Mouse (Mus musculus) midbrain, embryonic 11.5 days (tissue): ENCODE measurements at regions not wholly inside any gene's neighbourhood (a gene's known extent, or its start where the extent isn't known, plus 50 kb on each side); places are given as distances from the start of the nearest gene placed in this dataset.

Source experiments
- ATAC-seq: fragments of 200-750 bp; cut with Nextera tagmentation; 2 replicates; pipeline ENCODE4 v1.8.0; 2017; ENCODE audit warnings: moderate TSS enrichment, moderate library complexity; ENCODE audit not compliant: low FRiP score
- DNase-seq: peaks from one replicate; pipeline ENCODE4 v3.0.0; 2015; ENCODE audit warnings: low spot score; ENCODE audit errors: missing footprints
- H3K27ac ChIP-seq: fragments of 300-500 bp; sonication (generic); 2 replicates; pipeline ENCODE4 v1.5.1; 2014; ENCODE audit warnings: low read depth, low read length
- H3K27me3 ChIP-seq: fragments of 300-500 bp; sonication (generic); 2 replicates; pipeline ENCODE4 v1.6.1; 2014; ENCODE audit warnings: mild to moderate bottlenecking, low read length, moderate library complexity, mixed read lengths; ENCODE audit not compliant: control insufficient read depth, insufficient read depth
- H3K36me3 ChIP-seq: fragments of 300-500 bp; sonication (generic); 2 replicates; pipeline ENCODE4 v1.6.1; 2014; ENCODE audit warnings: mild to moderate bottlenecking, low read length, moderate library complexity, mixed read lengths; ENCODE audit not compliant: control insufficient read depth, insufficient read depth
- H3K4me1 ChIP-seq: fragments of 300-500 bp; sonication (generic); 2 replicates; pipeline ENCODE4 v1.6.1; 2014; ENCODE audit warnings: low read length; ENCODE audit not compliant: control insufficient read depth, insufficient read depth
- H3K4me2 ChIP-seq: fragments of 300-500 bp; sonication (generic); 2 replicates; pipeline ENCODE4 v1.6.1; 2014; ENCODE audit warnings: mild to moderate bottlenecking, moderate library complexity
- H3K4me3 ChIP-seq: fragments of 300-500 bp; sonication (generic); 2 replicates; pipeline ENCODE4 v1.5.1; 2014; ENCODE audit warnings: low read depth, low read length
- H3K9ac ChIP-seq: fragments of 300-500 bp; sonication (generic); 2 replicates; pipeline ENCODE4 v1.6.1; 2014; ENCODE audit warnings: low read length
- H3K9me3 ChIP-seq: fragments of 300-500 bp; sonication (generic); 2 replicates; pipeline ENCODE4 v1.6.1; 2016; ENCODE audit warnings: low read length; ENCODE audit not compliant: control insufficient read depth
- WGBS: fragments of 180-500 bp; shearing (Covaris S2); extraction: QIAGEN DNeasy Blood & Tissue Kit; methylation state at CpG from one replicate; pipeline ENCODE4 v1.1.7; 2014; 5-methylcytosine and 5-hydroxymethylcytosine counted together

GRCm38 (mm10) chr9:52835481-52836150 is 156.0 kb upstream of the AI593442 start:
- Histone ChIP-seq H3K27me3 (no peaks in the 10 kb centered on the region), H3K9me3 (no peaks in the 10 kb centered on the region), H3K36me3 (no peaks in the 10 kb centered on the region), H3K4me2 (no peak overlapping the region), H3K9ac (no peak overlapping the region), H3K27ac (no peak overlapping the region), H3K4me3 (no peak overlapping the region), H3K4me1 (no peaks in the 10 kb centered on the region)
- WGBS = 92% methylated on average over 8 of the region's 8 CpGs
- ATAC-seq (no peak), DNase-seq (no peak)

- ATAC-seq (no peak), DNase-seq (no peak)
Observed at GRCm38 (mm10) chr9:52826781-52827180, 147.2 kb upstream of the AI593442 start.

GRCm38 (mm10) chr9:52816309-52816708 is 136.7 kb upstream of the AI593442 start:
- no peaks in the 10 kb centered on the region for H3K36me3 ChIP-seq
- no peaks in the 10 kb centered on the region for H3K9me3 ChIP-seq
- ATAC-seq (no peak), DNase-seq (no peak)
- no peaks in the 10 kb centered on the region for H3K27me3 ChIP-seq
- no peak overlapping the region for H3K9ac ChIP-seq
- H3K27ac ChIP-seq = no peak overlapping the region
- 88% methylated on average over 4 of the region's 4 CpGs for WGBS
- no peaks in the 10 kb centered on the region for H3K4me1 ChIP-seq
- H3K4me2 ChIP-seq = no peak overlapping the region
- H3K4me3 ChIP-seq = no peak overlapping the region

More at GRCm38 (mm10) chr9:52826781-52827180, 147.2 kb upstream of the AI593442 start:
- Histone ChIP-seq H3K4me3 (no peak overlapping the region), H3K27ac (no peak overlapping the region), H3K9me3 (no peaks in the 10 kb centered on the region), H3K36me3 (no peaks in the 10 kb centered on the region), H3K27me3 (no peaks in the 10 kb centered on the region), H3K9ac (no peak overlapping the region), H3K4me2 (no peak overlapping the region), H3K4me1 (no peaks in the 10 kb centered on the region)
- WGBS = 77% methylated on average over 1 of the region's 1 CpGs

- Histone ChIP-seq H3K9me3 (no peaks in the 10 kb centered on the region), H3K4me2 (no peak overlapping the region), H3K4me3 (no peak overlapping the region), H3K9ac (no peak overlapping the region), H3K36me3 (no peaks in the 10 kb centered on the region), H3K4me1 (no peaks in the 10 kb centered on the region), H3K27me3 (no peaks in the 10 kb centered on the region), H3K27ac (no peak overlapping the region)
- 94% methylated on average over 13 of the region's 13 CpGs for WGBS
- DNase-seq (no peak), ATAC-seq (no peak)
Observed at GRCm38 (mm10) chr9:52802969-52803368, 123.4 kb upstream of the AI593442 start.

- ATAC-seq = no peak
Observed at GRCm38 (mm10) chr9:52801801-52802200, 122.2 kb upstream of the AI593442 start.

GRCm38 (mm10) chr9:52800476-52800875 is 120.9 kb upstream of the AI593442 start:
- DNase-seq (no peak), ATAC-seq (no peak)
- H3K9ac ChIP-seq = no peak overlapping the region
- H3K4me3 ChIP-seq = no peak overlapping the region
- H3K4me1 ChIP-seq = no peaks in the 10 kb centered on the region
- no peaks in the 10 kb centered on the region for H3K9me3 ChIP-seq
- 75% methylated on average over 3 of the region's 3 CpGs for WGBS
- H3K27ac ChIP-seq = no peak overlapping the region
- no peak overlapping the region for H3K4me2 ChIP-seq
- no peaks in the 10 kb centered on the region for H3K36me3 ChIP-seq
- H3K27me3 ChIP-seq = no peaks in the 10 kb centered on the region

More at GRCm38 (mm10) chr9:52801801-52802200, 122.2 kb upstream of the AI593442 start:
- DNase-seq = no peak
- 82% methylated on average over 5 of the region's 5 CpGs for WGBS
- Histone ChIP-seq H3K27me3 (no peaks in the 10 kb centered on the region), H3K9me3 (no peaks in the 10 kb centered on the region), H3K4me1 (no peaks in the 10 kb centered on the region), H3K4me3 (no peak overlapping the region), H3K4me2 (no peak overlapping the region), H3K36me3 (no peaks in the 10 kb centered on the region), H3K9ac (no peak overlapping the region), H3K27ac (no peak overlapping the region)

- WGBS = 81% methylated on average over 1 of the region's 1 CpGs
- ATAC-seq (no peak), DNase-seq (no peak)
- no peaks in the 10 kb centered on the region for H3K9me3 ChIP-seq
- H3K27ac ChIP-seq = no peak overlapping the region
- H3K9ac ChIP-seq = no peak overlapping the region
- H3K27me3 ChIP-seq = no peaks in the 10 kb centered on the region
- H3K4me2 ChIP-seq = no peak overlapping the region
- H3K4me3 ChIP-seq = no peak overlapping the region
- H3K36me3 ChIP-seq = no peaks in the 10 kb centered on the region
- no peaks in the 10 kb centered on the region for H3K4me1 ChIP-seq
Observed at GRCm38 (mm10) chr9:52792596-52792995, 113.0 kb upstream of the AI593442 start.

GRCm38 (mm10) chr9:52782520-52782919 is 102.9 kb upstream of the AI593442 start:
- Histone ChIP-seq H3K4me3 (no peak overlapping the region), H3K9me3 (no peaks in the 10 kb centered on the region), H3K27me3 (no peaks in the 10 kb centered on the region), H3K9ac (no peak overlapping the region), H3K27ac (no peak overlapping the region), H3K4me2 (no peak overlapping the region), H3K36me3 (no peaks in the 10 kb centered on the region), H3K4me1 (no peaks in the 10 kb centered on the region)
- DNase-seq (no peak), ATAC-seq (no peak)
- WGBS = 94% methylated on average over 3 of the region's 3 CpGs

GRCm38 (mm10) chr9:52776542-52776941 is 97.0 kb upstream of the AI593442 start:
- no peak for ATAC-seq

More at GRCm38 (mm10) chr9:52776542-52776941, 97.0 kb upstream of the AI593442 start:
- H3K9me3 ChIP-seq = no peaks in the 10 kb centered on the region
- no peaks in the 10 kb centered on the region for H3K27me3 ChIP-seq
- no peak for DNase-seq
- H3K9ac ChIP-seq = no peak overlapping the region
- H3K4me3 ChIP-seq = no peak overlapping the region
- H3K4me1 ChIP-seq = no peaks in the 10 kb centered on the region
- H3K4me2 ChIP-seq = no peak overlapping the region
- no peak overlapping the region for H3K27ac ChIP-seq
- no peaks in the 10 kb centered on the region for H3K36me3 ChIP-seq
- 26% methylated on average over 6 of the region's 6 CpGs for WGBS
